Mouse (Mus musculus) myocyte (in vitro differentiated cells): ENCODE data around the gene Nkx2-2. TPM values are rescaled to one million over a fixed set of nuclear protein-coding genes. Genes with fewer than 3 reads are reported as not detected.

Experiments used
- polyA plus RNA-seq: library from polyadenylated mRNA; unstranded; fragments of >200 nt; fragmentation: generic; extraction: Trizol; gene quantifications from one replicate; pipeline ENCODE4 v1.2.1, GENCODE M21; 2012; ENCODE audit warnings: missing spikeins

Nkx2-2 gene
- polyA plus RNA-seq, 1 experiment: not detected

Other genes with a start within 250 kb of the Nkx2-2 start
- gene Xrn2, start 181.2 kb downstream of the Nkx2-2 start, polyA plus RNA-seq: 40.7 TPM
- not detected for gene Nkx2-4, start 108.8 kb downstream of the Nkx2-2 start, polyA plus RNA-seq
- not detected for gene Pax1, start 167.7 kb upstream of the Nkx2-2 start, polyA plus RNA-seq